Mouse (Mus musculus) testis, adult 2 months (tissue): ENCODE results near the gene Zfp36.

Experiments
- CTCF ChIP-seq: fragments of 200-500 bp; IDR thresholded peaks from 2 replicates; pipeline ENCODE4 v1.5.1; 2012; ENCODE audit warnings: low read depth, mild to moderate bottlenecking, inconsistent platforms, low read length, moderate library complexity; ENCODE audit not compliant: control insufficient read depth, insufficient read depth, insufficient replicate concordance
- POLR2A ChIP-seq: fragments of 200-500 bp; IDR thresholded peaks from 2 replicates; pipeline ENCODE4 v1.6.1; 2012; ENCODE audit warnings: low read depth, mild to moderate bottlenecking, inconsistent platforms, low read length, moderate library complexity; ENCODE audit not compliant: control insufficient read depth

GRCm38 (mm10) chr7:28354113-28354581 lies 25.9 kb downstream of the Zfp36 start:
- TF ChIP-seq CTCF (no peak), POLR2A (no peak)
